Mouse (Mus musculus) embryo, embryonic 10.5 days (tissue): ENCODE data around the gene Shq1.

Experiments used
- DNase-seq: peaks from one replicate; pipeline ENCODE4 v3.0.0-alpha.2; 2015; ENCODE audit warnings: low spot score

Shq1 gene

GRCm38 (mm10) chr6:100529673-100530072 lies 141.3 kb downstream of the Shq1 start:
- DNase-seq: no peak

GRCm38 (mm10) chr6:100528556-100528955 lies 142.4 kb downstream of the Shq1 start:
- no peak for DNase-seq

GRCm38 (mm10) chr6:100527972-100528371 lies 143.0 kb downstream of the Shq1 start:
- no peak for DNase-seq

DNA sequence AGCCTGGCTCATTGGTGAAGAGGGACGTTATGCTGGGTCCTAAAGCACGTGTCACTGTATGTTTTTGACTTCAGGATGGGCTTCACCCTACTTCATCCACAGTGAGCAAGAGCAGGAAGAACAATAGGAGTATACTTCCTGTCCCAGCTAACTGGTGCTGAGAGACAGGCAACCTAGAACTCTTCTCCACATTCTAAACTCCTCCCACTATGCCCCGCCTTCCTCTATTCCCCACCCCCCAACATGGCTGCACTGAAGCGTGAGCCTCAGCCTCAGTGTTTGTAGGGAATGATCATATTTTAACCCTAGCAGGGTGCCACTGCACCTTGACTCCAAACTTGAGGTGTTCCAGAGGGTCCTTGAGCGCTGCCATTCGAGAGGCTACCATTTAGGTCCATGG lies 143.8 kb downstream of the Shq1 start:
- no peak for DNase-seq

GRCm38 (mm10) chr6:100526066-100526465 lies 144.9 kb downstream of the Shq1 start:
- DNase-seq: no peak

GRCm38 (mm10) chr6:100525496-100525895 lies 145.5 kb downstream of the Shq1 start:
- peak; percentile 83 for DNase-seq

- DNase-seq: no peak
Measured at GRCm38 (mm10) chr6:100522495-100522894, 148.5 kb downstream of the Shq1 start.

GRCm38 (mm10) chr6:100521615-100522398 lies 149.2 kb downstream of the Shq1 start:
- DNase-seq: no peak

GRCm38 (mm10) chr6:100520558-100521099 lies 150.3 kb downstream of the Shq1 start:
- no peak for DNase-seq

GRCm38 (mm10) chr6:100519837-100520236 lies 151.1 kb downstream of the Shq1 start:
- no peak for DNase-seq
